Mouse (Mus musculus): ENCODE measurements at regions not wholly inside any gene's neighbourhood (a gene's known extent, or its start where the extent isn't known, plus 50 kb on each side); places are given as distances from the start of the nearest gene placed in this dataset.

DNA sequence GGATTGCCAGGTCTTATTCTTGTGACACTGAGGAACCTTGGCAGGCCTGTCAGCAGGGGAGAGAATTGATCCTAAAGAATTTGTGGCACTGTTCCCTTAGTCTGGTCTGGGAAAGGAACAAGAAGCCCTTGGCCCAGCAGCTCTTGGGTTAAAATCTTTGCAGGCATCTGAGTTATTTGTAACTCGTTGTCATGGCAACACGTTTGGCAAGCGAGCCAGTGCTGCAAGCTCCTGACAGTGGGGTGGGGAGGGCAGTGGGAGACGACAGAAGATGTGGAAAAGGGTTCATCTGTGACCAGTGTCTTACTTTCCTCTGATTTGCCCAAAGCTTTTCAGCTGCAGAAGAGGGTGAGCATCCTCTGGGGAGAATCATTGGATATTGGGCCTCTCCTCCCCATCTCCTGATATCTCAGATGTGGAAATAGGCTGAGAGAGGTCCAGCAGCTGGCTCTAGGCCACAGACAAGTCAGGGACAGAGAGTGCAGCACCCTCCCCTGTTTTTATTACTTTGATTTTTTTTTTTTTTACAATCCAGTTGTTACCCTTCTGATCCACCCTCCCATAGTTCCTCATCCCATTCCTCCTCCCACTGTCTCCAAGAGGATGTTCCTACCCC, 92.4 kb upstream of the Huwe1 start:
- DNase-seq: peak; percentile 3

Data from lung, postnatal 36 days (tissue).